Mouse (Mus musculus) ZHBTc4 (cell line): Measurements from ENCODE around the gene Gm10260.

ENCODE experiments used
- DNase-seq: peaks from one replicate; pipeline ENCODE4 v3.0.0-alpha.2; 2011; ENCODE audit warnings: low read depth, low spot score

Gene Gm10260

DNA sequence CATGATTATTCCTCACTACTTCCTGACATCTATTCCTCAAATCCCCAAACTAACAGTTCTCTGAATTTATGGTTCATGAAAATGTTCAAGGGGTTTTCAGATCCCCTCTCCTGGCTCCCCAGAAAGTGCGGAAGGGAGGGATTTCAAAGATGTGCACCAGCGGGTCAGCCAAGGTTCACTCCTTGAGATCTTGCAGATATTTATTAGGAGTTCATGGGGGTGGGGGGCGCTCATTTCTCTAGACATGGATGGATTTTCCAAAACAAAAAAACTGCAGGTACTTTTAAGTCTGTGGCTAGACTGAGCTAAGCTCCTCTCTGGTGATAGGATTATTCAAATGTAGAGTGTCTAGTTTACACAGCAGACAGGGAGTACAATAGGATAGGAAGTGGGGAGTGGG is 8.4 kb upstream of the Gm10260 start:
- no peak for DNase-seq

DNA sequence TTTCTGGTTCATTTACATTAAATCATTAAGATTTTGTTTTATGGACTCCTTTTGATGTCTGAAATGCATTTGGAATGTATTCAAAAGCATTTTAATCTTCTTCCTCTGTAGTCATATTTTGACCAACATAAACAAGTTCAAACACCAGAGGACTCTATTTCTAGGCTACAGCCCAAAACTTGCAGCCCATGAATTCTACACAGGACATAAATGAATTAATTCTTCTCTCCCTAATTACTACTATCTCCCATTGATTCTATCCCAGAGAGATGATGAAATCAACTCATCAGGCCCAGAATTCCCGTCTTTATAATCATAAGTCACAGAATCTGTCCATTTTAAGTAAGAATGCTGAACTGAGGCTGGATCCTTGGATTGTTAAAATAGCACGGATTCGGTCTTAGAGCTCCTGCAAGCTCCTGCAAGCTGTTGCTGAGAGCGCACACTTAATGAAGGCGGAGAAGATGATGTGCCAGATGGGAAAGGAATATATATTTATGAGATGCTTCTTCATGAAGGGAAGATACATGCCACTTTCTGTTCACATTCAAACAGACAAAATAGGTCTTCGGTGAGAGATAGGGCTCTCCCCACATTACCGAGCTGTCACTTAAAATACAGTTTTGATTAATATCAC is 7.7 kb upstream of the Gm10260 start:
- no peak for DNase-seq

DNA sequence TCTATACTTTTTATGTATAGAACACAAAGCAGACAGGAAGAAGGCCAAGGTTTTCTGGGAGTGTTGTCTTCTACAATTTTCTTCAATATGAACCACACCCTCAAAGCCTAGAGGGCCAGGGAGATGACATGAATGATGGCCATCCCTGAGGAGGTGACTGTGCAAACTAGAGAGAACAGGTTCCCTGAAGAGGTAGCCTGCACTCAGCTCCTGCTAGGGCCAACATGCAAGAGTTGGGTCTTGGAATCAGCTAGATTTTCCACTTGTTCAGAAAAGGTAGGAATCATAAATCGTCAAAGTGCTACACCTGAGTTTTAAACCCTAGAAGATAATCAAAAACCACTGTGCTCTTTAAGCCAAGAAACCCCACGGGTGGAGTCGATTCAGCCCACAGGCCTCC is 6.2 kb upstream of the Gm10260 start:
- no peak for DNase-seq

DNA sequence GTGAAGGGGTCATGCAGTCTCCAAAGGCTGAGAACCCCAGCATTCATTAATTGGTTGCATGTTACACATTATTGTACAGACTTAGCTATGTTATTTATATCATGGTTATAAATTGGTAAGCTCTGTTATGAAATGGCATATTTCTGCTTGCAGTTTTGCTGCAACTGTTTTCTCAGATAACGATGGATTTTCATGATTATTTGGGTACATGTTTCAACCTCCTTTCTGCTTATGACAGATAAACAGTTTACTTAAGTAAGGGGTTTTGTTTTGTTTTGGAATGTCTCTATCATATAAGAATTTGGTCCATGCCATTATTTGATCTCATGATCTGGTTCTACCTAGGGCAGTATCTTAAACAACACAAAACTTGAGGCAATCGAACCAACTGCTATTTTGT is 5.5 kb upstream of the Gm10260 start:
- DNase-seq, result no peak

DNA sequence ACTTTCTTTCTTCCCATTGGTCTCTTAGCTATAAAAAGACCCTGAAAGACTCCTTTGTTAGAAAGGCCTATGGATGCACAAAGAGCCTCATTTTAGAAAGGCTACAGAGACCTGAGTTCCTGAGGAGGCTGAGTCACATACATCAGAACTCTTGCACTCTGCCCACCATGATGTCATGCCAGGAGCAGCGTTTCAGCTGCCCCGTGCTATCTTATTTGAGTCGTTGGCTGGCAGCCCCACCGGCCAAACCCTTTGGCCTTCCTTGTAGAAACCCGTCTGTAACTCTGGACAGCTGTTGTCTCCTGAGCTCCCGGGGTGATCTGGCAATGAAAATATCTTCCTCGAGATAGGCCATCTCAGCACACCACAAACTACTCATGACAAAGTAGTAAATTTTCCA is 3.6 kb upstream of the Gm10260 start:
- DNase-seq, result no peak

DNA sequence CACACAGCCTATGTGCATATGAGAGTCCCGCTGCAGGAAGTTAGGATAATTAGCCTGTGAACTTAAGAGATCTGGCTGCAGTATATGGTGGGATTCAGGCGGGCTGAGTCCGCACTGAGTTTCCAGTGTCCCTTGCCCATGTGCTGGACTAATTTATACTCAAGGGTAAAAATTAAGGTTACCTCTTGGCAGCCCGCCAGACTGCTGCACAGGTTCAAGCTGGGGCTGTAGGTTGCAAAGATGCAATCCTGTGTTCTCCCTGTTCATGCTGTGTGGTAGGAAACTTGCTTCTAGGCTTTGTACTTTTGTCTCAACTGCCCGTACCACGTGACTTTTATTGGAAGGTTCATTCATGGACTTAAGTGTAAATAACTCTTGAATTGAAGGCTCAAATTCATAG is 3.0 kb upstream of the Gm10260 start:
- no peak for DNase-seq

DNA sequence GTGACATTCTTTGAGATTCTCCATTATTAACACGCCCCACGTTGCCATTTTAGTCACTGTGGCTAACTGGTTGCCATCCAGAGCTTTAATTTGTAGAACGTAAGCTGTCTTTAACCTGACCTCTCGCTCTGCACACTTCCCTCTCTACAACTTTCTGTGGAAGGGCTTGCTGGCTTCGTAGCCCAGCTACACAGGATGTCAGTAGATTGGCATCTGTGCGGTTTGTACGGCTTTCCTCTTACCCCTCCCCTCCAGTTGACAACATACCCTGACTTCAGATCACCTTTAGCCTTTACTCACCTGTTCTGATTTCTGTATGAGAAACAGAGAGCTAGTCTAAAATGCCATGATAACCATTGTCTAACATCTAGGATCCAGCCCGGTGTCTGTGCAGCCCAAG is 1.7 kb upstream of the Gm10260 start:
- DNase-seq, result no peak

DNA sequence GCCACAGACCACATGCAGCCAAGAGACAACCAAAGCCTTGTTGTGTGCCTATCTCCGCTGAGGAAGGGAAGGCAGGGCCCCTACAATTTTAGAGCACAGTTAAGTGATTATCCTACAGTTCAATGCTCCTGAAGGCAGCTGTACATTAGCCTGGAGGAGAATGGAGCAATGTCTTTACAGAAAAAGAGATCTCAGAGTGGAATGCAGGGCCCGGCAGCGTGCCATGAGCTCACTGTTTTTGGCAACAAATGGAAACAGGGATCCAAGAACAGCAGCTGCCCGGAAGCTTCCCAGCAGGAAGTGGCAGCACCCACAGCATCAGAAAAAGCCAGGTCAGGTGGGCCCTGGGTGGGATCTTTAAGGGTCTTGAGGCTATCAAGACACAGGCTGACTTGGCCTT is 3.4 kb downstream of the Gm10260 start:
- DNase-seq, result no peak

DNA sequence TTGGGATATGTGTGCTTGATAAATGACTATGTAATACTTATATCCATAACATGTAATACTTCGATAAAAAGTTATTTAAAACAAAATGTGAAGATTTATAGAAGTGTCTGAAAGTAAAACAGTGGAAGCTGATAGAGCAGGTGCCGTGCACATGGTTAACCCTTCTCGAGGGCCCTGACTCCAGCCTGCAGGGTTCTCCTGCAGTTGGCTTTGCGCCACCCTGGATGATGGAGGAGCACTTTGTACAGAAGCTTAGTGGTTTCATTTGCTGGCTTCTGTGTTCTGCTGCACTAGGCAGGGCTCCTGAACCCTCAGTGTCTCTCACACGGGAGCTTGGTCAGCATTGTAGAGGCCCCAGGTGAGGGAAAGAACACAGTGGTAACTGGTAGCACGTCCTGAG is 4.3 kb downstream of the Gm10260 start:
- no peak for DNase-seq

DNA sequence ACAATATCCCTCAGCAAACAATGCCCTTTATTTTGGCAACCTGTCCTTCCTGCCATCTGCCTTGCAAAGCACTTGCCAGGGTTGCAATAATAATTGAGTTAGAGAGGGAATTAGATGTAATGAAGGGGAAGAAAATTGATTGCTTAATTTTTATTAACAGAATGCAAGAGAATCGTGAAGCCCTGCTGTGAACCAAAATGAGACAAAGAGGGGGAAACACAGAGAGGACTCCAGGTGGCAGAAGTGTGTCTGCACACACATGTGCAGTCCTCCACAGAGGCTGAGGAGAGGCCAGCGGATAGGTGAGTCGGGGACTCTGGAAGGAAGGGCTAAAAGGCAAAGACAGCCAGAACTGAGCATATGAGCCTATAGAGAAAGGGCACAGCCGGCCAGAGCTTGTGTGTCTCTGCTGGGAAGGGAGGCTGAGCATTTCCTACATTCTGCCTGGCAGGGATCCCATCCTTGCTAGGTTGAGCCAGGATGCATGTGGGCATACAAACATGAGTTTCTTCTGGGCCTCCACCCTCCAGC is 9.5 kb downstream of the Gm10260 start:
- DNase-seq, result no peak

DNA sequence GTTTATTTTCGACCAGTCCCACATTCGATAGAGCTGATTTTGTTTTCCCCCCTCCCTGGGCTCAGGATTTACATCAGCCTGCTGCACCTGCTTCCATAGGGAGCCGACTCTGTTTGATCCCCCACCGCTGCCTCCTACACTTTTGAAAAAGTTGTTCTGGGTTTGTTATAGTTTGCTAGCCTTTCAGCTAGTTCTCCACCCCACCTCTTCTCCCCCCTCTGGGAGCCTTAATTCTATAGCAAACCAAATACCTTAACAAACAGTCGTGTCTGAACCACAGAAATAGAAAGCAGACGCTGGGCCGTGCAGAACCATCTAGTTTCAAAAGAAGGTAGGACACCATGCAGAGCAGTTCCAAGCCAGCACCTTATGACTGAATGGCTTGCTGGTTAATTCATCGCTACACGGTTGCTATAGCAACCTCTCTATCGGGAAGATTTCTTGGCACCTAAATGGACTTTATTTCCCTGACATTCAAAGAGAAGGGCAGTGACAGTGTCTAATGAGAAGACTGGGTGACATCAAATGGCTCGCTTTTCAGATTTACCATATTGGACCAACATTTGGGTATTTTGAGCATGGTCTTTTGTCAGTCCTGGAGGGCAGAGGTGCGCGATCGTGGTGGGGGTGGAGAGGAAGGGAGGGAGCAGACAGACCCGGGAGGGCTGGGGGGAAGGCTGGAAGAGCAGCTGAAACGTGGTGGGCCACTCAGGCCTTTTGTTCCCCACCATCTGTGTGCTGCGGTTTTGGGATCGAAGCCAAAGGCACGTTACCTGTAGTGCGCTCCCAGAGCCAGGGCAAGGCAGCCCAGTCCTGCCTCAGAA is 13.2 kb downstream of the Gm10260 start:
- DNase-seq, result peak; percentile 35

DNA sequence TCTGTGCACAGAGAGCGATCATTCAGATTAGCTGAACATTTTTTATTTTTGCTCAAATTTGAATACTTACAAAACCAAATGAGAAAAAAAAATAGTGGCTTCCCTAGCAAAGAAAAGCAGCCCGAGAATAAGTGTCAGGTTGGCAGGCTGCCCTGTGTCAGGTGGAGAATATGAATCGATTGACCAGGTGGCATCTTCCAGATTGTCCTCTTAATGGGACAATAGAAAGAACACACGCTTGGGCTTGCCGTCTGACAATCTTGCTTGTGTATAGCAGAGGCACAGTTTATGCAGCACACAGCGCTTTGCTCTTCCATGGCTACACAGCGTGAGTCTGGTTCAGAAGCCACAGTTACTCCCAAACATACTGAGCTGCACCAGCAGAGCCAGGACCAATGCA is 15.8 kb downstream of the Gm10260 start:
- no peak for DNase-seq

DNA sequence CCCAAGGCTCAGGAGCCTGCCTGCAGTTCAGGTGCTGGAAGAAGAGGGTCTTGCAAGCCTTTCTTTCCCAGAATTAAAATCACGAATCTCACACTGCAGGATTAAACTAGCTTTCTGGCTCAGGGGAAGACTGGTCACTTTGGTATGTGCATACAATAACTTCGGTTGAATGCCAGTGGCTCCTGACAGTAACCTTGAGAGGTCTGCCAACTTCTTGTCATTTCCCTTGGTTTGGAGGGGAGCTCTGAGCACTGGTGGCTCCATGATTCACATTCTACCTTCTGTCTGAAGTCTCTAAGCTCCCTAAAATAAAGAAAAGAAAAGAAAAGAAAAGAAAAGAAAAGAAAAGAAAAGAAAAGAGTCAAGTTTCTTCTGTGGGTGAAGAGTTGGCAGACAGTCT is 16.4 kb downstream of the Gm10260 start:
- no peak for DNase-seq

DNA sequence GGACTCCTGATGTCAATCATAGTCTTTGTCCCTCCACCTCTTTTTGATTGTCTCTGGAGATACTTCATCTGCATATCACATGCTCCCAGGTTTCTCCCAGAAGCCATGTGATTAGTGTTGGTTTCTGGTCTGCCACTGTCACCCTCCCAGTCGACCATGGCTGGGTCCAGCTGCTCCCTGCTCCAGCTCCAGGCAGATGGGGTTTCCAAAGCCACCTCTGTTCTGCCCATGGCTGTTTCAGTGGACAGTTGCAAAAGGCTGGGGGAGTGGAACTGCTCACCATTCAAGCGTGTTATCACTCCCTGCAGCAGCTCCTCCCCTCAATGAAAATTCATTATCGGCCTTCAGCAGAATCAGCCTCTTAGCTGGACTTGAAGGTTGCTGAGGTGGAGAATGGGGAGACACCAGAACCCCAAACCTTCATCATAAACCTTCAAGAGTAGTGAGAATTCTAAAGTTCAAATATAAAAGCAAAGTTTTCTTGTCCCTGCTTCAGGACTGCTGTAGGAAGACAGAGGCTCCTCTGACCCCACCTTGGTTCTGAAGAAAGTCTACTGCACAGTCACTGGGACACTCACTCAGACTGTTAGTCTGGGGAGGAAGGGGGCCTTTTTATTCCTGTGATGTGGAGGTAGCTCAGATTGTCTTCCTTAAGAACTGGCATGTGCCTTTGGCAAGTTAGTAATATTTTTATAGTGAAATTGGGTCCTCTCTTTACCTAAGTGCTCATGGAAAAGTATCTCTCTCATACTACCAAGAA is 17.0 kb downstream of the Gm10260 start:
- no peak for DNase-seq

DNA sequence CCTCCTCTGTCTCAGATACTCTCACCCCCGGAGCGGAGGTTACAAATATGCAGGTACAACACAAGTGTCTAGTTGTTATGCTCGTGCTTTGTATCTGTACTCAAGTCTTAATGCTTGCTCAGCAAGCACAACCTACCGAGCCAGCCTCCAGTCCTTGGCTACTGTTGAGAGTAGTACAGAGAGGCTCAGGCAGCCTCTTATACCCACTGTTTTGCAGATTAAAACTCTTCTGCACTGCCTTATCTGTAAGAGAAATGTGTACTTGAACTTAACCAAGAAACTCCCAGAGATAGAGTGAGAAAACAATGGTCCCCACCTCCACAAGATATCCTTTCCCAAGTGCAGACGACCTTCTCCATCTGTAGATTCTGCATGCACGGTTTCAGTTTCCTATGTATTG is 24.5 kb downstream of the Gm10260 start:
- no peak for DNase-seq

DNA sequence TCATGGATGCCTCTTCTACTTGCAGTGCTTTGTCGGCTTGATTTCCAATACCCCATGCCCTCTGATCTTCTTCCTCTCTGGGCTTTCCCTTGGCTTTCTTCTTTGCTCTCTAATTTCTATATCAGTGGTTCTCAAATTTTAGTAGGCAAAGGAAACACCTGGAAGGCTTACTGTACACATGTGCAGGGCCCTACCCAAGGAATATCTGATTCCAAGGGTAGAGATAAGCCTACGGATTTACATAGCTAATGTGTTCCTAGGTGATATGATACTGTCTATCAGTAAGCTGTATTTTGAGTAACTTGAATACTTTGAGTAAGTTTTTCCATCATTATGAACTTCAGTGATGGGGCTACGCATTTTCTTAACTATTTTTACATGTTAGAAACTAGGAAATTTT is 25.7 kb downstream of the Gm10260 start:
- no peak for DNase-seq

DNA sequence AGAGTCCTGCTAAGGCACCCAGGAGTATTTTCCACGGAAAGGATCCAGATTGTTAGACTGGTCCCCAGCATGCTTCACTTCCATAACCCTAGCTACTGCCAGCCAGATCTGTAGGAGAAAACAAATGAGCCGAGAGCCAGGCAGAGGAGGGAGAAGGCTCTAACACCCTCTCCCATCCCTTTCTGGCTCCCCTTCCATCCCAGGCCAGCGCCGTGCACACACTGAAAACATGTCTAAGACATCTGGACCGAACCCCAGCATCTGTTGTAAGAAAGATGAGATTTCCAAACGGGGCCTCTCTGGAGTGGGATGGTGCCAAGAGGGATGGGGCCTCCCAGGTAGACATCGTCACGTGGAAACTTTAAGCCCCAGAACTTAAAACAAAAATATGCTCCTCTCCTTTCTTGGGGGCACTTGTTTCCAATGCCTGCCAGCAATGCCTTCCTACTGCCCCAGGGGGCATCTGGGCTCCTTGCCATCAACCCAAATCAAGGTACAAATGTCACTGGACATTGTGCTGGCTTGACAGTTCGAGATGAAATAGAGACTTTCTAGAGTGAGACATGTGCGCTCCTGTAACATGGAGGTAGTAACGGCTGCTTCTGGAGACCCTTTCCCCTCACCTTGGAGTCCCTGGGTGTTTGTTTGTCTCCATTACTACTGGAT is 35.1 kb downstream of the Gm10260 start:
- DNase-seq, result no peak

DNA sequence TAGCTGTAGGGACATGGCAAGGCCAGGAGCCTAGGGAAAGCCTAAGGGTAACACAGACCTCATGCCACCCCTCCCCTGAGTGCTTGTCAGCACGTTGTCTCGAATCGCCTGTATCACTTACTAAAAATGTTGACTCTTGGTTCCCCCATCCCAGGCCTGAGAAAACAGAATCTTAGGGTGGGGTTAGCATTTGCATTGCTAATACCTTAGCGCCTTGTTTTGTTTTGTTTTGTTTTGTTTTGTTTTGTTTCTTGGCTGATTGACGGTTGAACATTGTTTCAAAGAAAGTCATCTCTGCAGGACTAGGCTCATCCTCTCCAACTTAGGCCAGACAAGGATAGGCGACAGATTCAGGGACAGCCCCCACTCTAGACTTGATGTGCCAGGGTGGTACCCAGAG is 35.9 kb downstream of the Gm10260 start:
- DNase-seq, result peak; percentile 66

DNA sequence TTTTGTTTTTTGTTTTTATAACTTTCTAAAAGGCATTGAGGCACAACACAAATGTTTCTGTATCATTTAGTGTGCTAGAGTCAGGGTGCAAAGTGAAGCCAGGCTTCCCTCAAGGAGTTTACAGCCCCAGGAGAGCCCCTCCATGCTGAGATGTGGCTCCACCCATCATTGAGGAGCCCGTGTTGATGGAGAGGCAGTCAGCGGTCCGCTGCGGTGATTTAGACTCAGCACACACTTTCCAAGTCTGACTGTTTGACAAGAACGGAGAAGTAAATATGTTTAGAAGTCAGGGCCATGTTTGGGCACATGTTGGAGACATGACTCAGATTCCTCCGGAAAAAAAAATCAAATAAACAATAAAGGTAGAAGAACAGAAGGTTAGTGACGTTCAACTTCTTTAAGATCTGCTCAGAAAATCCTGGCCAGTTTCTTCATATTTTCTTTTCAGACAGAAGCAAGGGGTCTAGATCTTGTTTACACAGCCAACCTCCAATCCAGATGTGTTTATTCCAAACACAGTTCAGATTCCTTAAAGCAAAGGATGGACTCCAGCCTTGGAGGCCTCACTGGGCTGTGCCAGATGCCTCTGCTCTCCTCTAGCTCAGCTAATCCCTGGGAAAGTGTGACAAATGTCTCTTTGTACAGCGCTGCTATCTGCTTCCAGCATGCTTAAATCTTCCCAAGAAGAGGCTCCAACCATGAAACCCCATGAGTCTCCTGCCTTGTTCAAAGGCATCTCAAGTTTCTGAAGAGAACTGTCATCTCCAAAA is 47.7 kb downstream of the Gm10260 start:
- DNase-seq, result no peak

DNA sequence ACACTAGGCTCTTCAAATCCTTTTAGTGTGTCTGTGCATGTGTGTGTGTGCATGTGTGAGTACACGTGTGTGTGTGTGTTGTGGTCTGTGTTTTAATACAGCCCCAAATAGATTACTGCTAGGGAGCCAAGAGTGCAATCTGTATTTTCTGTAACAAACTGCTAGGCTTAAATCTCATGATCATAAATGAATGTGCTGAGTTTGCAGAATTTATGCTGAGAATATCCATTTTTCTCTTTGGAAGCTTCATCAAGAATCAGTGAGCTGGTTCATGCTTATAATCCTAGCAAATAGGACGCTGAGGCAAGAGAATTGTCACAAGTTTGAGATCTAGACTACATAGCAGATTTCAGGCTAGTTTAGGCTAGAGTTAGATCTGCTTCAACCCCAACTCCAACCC is 48.9 kb downstream of the Gm10260 start:
- no peak for DNase-seq
